Mouse (Mus musculus): ENCODE results near the gene Zfp872. TPM values are rescaled to one million over a fixed set of nuclear protein-coding genes. Genes with fewer than 3 reads are reported as not detected.
A peak's percentile ranks its signal among the peaks of the same experiment; 100 is the strongest.

Gene Zfp872
- polyA plus RNA-seq, 1 experiment from 2014 or later, result 0.27 TPM

- no peak overlapping the region for H3K9ac ChIP-seq (ENCODE audit: low read depth, low read length)
- H3K9me3 ChIP-seq (ENCODE audit: control insufficient read depth), result no peaks in the 10 kb centered on the region
- TF ChIP-seq CTCF (IDR thresholded peaks at IDR 0.05; ENCODE audit: low read depth), result no peak
- no peak overlapping the region for H3K4me2 ChIP-seq (replicated peaks; ENCODE audit: low read depth)
- 81% methylated on average over 2 of the region's 2 CpGs for WGBS
- H3K27ac ChIP-seq (ENCODE audit: low read depth, low read length), result no peak overlapping the region
- no peaks in the 10 kb centered on the region for H3K36me3 ChIP-seq (ENCODE audit: control insufficient read depth, insufficient read depth)
- ATAC-seq, result no peak
- no peaks in the 10 kb centered on the region for H3K4me1 ChIP-seq (replicated peaks; ENCODE audit: control insufficient read depth, insufficient read depth, low read length)
- no peaks in the 10 kb centered on the region for H3K27me3 ChIP-seq (replicated peaks; ENCODE audit: control insufficient read depth, insufficient read depth, low read length)
- no peak overlapping the region for H3K4me3 ChIP-seq (ENCODE audit: low read depth, low read length)
Observed at GRCm38 (mm10) chr9:22214549-22214948, 26.7 kb downstream of the Zfp872 start.

- ATAC-seq, result no peak
- H3K27me3 ChIP-seq (replicated peaks; ENCODE audit: control insufficient read depth, insufficient read depth, low read length), result no peaks in the 10 kb centered on the region
- H3K9me3 ChIP-seq (ENCODE audit: control insufficient read depth), result no peaks in the 10 kb centered on the region
- TF ChIP-seq CTCF (IDR thresholded peaks at IDR 0.05; ENCODE audit: low read depth), result no peak
- no peak overlapping the region for H3K27ac ChIP-seq (ENCODE audit: low read depth, low read length)
- H3K4me3 ChIP-seq (ENCODE audit: low read depth, low read length), result no peak overlapping the region
- H3K9ac ChIP-seq (ENCODE audit: low read depth, low read length), result no peak overlapping the region
- H3K36me3 ChIP-seq (ENCODE audit: control insufficient read depth, insufficient read depth), result no peaks in the 10 kb centered on the region
- 57% methylated on average over 3 of the region's 3 CpGs for WGBS
- H3K4me1 ChIP-seq (replicated peaks; ENCODE audit: control insufficient read depth, insufficient read depth, low read length), result no peaks in the 10 kb centered on the region
- H3K4me2 ChIP-seq (replicated peaks; ENCODE audit: low read depth), result no peak overlapping the region
Observed at GRCm38 (mm10) chr9:22216705-22217104, 28.8 kb downstream of the Zfp872 start.

- no peaks in the 10 kb centered on the region for H3K4me1 ChIP-seq (replicated peaks; ENCODE audit: control insufficient read depth, insufficient read depth, low read length)
- H3K27ac ChIP-seq (ENCODE audit: low read depth, low read length), result no peak overlapping the region
- no peak for TF ChIP-seq CTCF (IDR thresholded peaks at IDR 0.05; ENCODE audit: low read depth)
- no peaks in the 10 kb centered on the region for H3K36me3 ChIP-seq (ENCODE audit: control insufficient read depth, insufficient read depth)
- no peaks in the 10 kb centered on the region for H3K9me3 ChIP-seq (ENCODE audit: control insufficient read depth)
- no peak overlapping the region for H3K4me3 ChIP-seq (ENCODE audit: low read depth, low read length)
- no peaks in the 10 kb centered on the region for H3K27me3 ChIP-seq (replicated peaks; ENCODE audit: control insufficient read depth, insufficient read depth, low read length)
- no peak overlapping the region for H3K4me2 ChIP-seq (replicated peaks; ENCODE audit: low read depth)
- no peak overlapping the region for H3K9ac ChIP-seq (ENCODE audit: low read depth, low read length)
- WGBS, result 41% methylated on average over 7 of the region's 8 CpGs
- no peak for ATAC-seq
Observed at GRCm38 (mm10) chr9:22217858-22218493, 30.1 kb downstream of the Zfp872 start.

- TF ChIP-seq CTCF (IDR thresholded peaks at IDR 0.05; ENCODE audit: low read depth), result no peak
- no peaks in the 10 kb centered on the region for H3K4me1 ChIP-seq (replicated peaks; ENCODE audit: control insufficient read depth, insufficient read depth, low read length)
- ATAC-seq, result no peak
- H3K4me2 ChIP-seq (replicated peaks; ENCODE audit: low read depth), result no peak overlapping the region
- H3K27ac ChIP-seq (ENCODE audit: low read depth, low read length), result no peak overlapping the region
- H3K4me3 ChIP-seq (ENCODE audit: low read depth, low read length), result no peak overlapping the region
- H3K9me3 ChIP-seq (ENCODE audit: control insufficient read depth), result no peaks in the 10 kb centered on the region
- WGBS, result 66% methylated on average over 4 of the region's 4 CpGs
- H3K9ac ChIP-seq (ENCODE audit: low read depth, low read length), result no peak overlapping the region
- H3K27me3 ChIP-seq (replicated peaks; ENCODE audit: control insufficient read depth, insufficient read depth, low read length), result no peaks in the 10 kb centered on the region
- no peaks in the 10 kb centered on the region for H3K36me3 ChIP-seq (ENCODE audit: control insufficient read depth, insufficient read depth)
Observed at GRCm38 (mm10) chr9:22224066-22224465, 36.2 kb downstream of the Zfp872 start.

- peak overlapping the region; percentile 34; the same call in 1 of the 2 replicates for H3K9ac ChIP-seq (ENCODE audit: low read depth, low read length)
- H3K27ac ChIP-seq (ENCODE audit: low read depth, low read length), result peak overlapping the region; percentile 93; the same call in 1 of the 2 replicates
- 23% methylated on average over 17 of the region's 17 CpGs for WGBS
- H3K4me3 ChIP-seq (ENCODE audit: low read depth, low read length), result peak overlapping the region; percentile 81
- H3K9me3 ChIP-seq (ENCODE audit: control insufficient read depth), result no peaks in the 10 kb centered on the region
- no peaks in the 10 kb centered on the region for H3K4me1 ChIP-seq (replicated peaks; ENCODE audit: control insufficient read depth, insufficient read depth, low read length)
- no peaks in the 10 kb centered on the region for H3K36me3 ChIP-seq (ENCODE audit: control insufficient read depth, insufficient read depth)
- ATAC-seq, result peak; percentile 46; the same call in 1 of the 2 replicates
- TF ChIP-seq CTCF (IDR thresholded peaks at IDR 0.05; ENCODE audit: low read depth), result peak; percentile 59
- H3K27me3 ChIP-seq (replicated peaks; ENCODE audit: control insufficient read depth, insufficient read depth, low read length), result no peaks in the 10 kb centered on the region
- peak overlapping the region; percentile 66 for H3K4me2 ChIP-seq (replicated peaks; ENCODE audit: low read depth)
Observed at GRCm38 (mm10) chr9:22224536-22225503, 36.9 kb downstream of the Zfp872 start.

Measured in intestine, postnatal 0 days (tissue).